Comparison of ENCODE assay signal across 12 mouse cellular contexts in the genomic region with DNA sequence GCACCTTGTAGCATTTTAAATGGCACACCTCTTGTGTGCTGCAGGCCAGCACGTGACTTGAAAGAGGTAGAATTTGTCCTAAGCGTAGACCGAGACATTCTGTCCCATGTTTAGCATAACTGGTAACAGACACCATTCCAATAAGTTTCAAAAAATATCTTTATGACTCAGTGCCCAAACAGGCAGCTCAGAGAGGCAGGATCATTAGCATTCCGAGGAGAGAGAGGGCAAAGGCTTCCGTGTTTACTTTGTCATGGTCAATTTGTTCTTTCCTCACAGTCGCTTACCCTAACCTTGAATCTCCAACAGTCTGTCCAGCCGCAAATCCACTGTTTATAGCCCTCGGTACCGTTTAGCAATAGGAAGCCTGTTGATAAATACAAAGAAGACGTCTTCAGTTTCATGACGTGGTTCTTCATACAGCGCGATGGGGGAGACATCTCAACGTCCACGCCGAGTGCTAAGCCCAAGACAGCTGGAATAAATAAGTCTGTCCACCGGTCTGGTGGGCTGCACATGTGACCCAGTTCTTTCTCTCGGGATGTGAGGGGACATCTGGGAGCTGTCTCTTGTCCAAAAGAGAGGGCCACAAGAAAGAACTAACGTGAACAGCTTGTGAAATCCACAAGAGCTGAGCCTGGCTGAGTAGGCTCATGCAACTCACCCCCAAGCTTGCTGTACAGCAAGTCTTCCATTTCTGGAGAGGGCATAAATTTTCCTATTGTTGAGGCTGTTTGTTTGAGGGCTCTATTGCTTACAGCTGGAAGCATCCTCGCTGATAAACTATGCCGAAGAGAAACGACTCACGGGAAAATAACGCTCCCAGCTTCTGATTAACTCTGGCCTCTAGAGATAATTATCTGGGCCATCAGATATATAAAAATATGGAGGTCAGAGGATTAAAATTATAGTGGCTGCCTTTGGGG. TPM values are rescaled to one million over a fixed set of nuclear protein-coding genes. Genes with fewer than 3 reads are reported as not detected.
DNase-seq lines count a peak whose midpoint lies in the region; ATAC-seq lines count a peak whose summit lies in the region.
"Had no signal": no experiment of that assay in that cellular context is flagged by ENCODE, and none has a peak within 500 bp of the region (broad histone marks: within the 10 kb centered on the region; RNA-seq: fewer than 3 reads in every experiment).

No protein-coding gene starts in this region.

- H3K4me2 ChIP-seq in hindbrain, embryonic 16.5 days (ENCODE audit: low read length), result peak overlapping the region; percentile 4; the same call in 1 of the 2 replicates
- H3K4me2 ChIP-seq in hindbrain, embryonic 12.5 days (replicated peaks), result no peak overlapping the region; the same call in 1 of the 2 replicates
- H3K4me2 ChIP-seq in neural tube, embryonic 15.5 days, result peak overlapping the region; percentile 45
- H3K4me2 ChIP-seq: liver, embryonic 13.5 days had no signal

- no peak overlapping the region for H3K27ac ChIP-seq in hindbrain, embryonic 16.5 days (ENCODE audit: low read depth, low read length)
- no peak overlapping the region for H3K27ac ChIP-seq in hindbrain, embryonic 12.5 days
- peak overlapping the region; percentile 45 for H3K27ac ChIP-seq in neural tube, embryonic 15.5 days (replicated peaks)
- H3K27ac ChIP-seq: liver, embryonic 13.5 days had no signal

- H3K9ac ChIP-seq in hindbrain, embryonic 16.5 days (ENCODE audit: low read depth, low read length), result no peak overlapping the region
- no peak overlapping the region for H3K9ac ChIP-seq in hindbrain, embryonic 12.5 days
- no peak overlapping the region for H3K9ac ChIP-seq in neural tube, embryonic 15.5 days (replicated peaks)
- H3K9ac ChIP-seq: liver, embryonic 13.5 days had no signal

- peak; percentile 34 for DNase-seq in embryo, embryonic 10 days (ENCODE audit: low spot score)
- peak; percentile 44 for DNase-seq in kidney, adult 18-20 months
- no peak for DNase-seq in cerebellum, adult 18-20 months
- DNase-seq in right cerebral cortex, postnatal 14 days, result no peak
- DNase-seq: adrenal gland, postnatal 14 days; cerebellum, postnatal 25 days; gastrocnemius, postnatal 25 days; liver, embryonic 13.5 days had no signal

- H3K4me1 ChIP-seq in hindbrain, embryonic 16.5 days (ENCODE audit: control insufficient read depth, insufficient read depth, low read depth, low read length), result no peaks in the 10 kb centered on the region
- peaks cover 5% of the 10 kb centered on the region for H3K4me1 ChIP-seq in hindbrain, embryonic 12.5 days
- H3K4me1 ChIP-seq in neural tube, embryonic 15.5 days, result peaks cover 10% of the 10 kb centered on the region

- H3K9me3 ChIP-seq in hindbrain, embryonic 16.5 days (ENCODE audit: control insufficient read depth, low read length), result no peaks in the 10 kb centered on the region
- no peaks in the 10 kb centered on the region for H3K9me3 ChIP-seq in hindbrain, embryonic 12.5 days (replicated peaks)
- no peaks in the 10 kb centered on the region for H3K9me3 ChIP-seq in neural tube, embryonic 15.5 days (replicated peaks)
- H3K9me3 ChIP-seq: liver, embryonic 13.5 days had no signal

- WGBS in hindbrain, embryonic 16.5 days, result 57% methylated on average over 24 of the region's 24 CpGs
- 63% methylated on average over 24 of the region's 24 CpGs for WGBS in hindbrain, embryonic 12.5 days
- 30% methylated on average over 24 of the region's 24 CpGs for WGBS in neural tube, embryonic 15.5 days

- H3K36me3 ChIP-seq in hindbrain, embryonic 16.5 days (ENCODE audit: control insufficient read depth, insufficient read depth, low read length), result no peaks in the 10 kb centered on the region
- H3K36me3 ChIP-seq in hindbrain, embryonic 12.5 days, result no peaks in the 10 kb centered on the region
- H3K36me3 ChIP-seq in neural tube, embryonic 15.5 days, result no peaks in the 10 kb centered on the region
- H3K36me3 ChIP-seq: liver, embryonic 13.5 days had no signal

- no peak overlapping the region for H3K4me3 ChIP-seq in hindbrain, embryonic 16.5 days (ENCODE audit: low read length)
- H3K4me3 ChIP-seq in hindbrain, embryonic 12.5 days, result no peak overlapping the region
- H3K4me3 ChIP-seq in neural tube, embryonic 15.5 days (replicated peaks), result no peak overlapping the region; the same call in 1 of the 2 replicates
- H3K4me3 ChIP-seq: liver, embryonic 13.5 days had no signal

- no peak for ATAC-seq in hindbrain, embryonic 16.5 days
- no peak for ATAC-seq in hindbrain, embryonic 12.5 days (ENCODE audit: low FRiP score)
- ATAC-seq in neural tube, embryonic 15.5 days (ENCODE audit: low FRiP score), result no peak
- ATAC-seq in granulocyte monocyte progenitor cell, adult 5-6 weeks (replicated peaks; ENCODE audit: poor library complexity, severe bottlenecking), result no peak

- no peaks in the 10 kb centered on the region for H3K27me3 ChIP-seq in hindbrain, embryonic 16.5 days (replicated peaks; ENCODE audit: control insufficient read depth, insufficient read depth, low read length)
- H3K27me3 ChIP-seq in hindbrain, embryonic 12.5 days, result no peaks in the 10 kb centered on the region
- H3K27me3 ChIP-seq in neural tube, embryonic 15.5 days (replicated peaks), result no peaks in the 10 kb centered on the region
- H3K27me3 ChIP-seq: liver, embryonic 13.5 days had no signal

RNA-seq across cellular contexts. Expression of a gene that starts 47.7 kb away (rescaled TPM):
- polyA plus RNA-seq in hindbrain, embryonic 16.5 days (2015; fragmentation: Nextera tagmentation; extraction: Ambion mirVana), result 98.8 and 112 TPM in 2 replicates
- polyA plus RNA-seq in hindbrain, embryonic 12.5 days (2016; fragmentation: Nextera tagmentation; extraction: Ambion mirVana), result 130 and 142 TPM in 2 replicates
- polyA plus RNA-seq in neural tube, embryonic 15.5 days (2015; fragmentation: Nextera tagmentation; extraction: Ambion mirVana), result 91.6 and 95.0 TPM in 2 replicates
- total RNA-seq in granulocyte monocyte progenitor cell, adult 5-6 weeks (2014; fragmentation: Nextera tagmentation), result 64.4 and 68.5 TPM in 2 replicates
- total RNA-seq in granulocyte monocyte progenitor cell, adult 5-6 weeks (2017), result 59.0 and 67.4 TPM in 2 replicates

Comparison
In these comparisons a context has a peak if more than half of its experiments do, and no peak if none do; other contexts are left out.
1. DNase-seq: peak in embryo, embryonic 10 days (single experiment) and kidney, adult 18-20 months (single experiment); none in cerebellum, adult 18-20 months (0 of 2) and right cerebral cortex, postnatal 14 days (single experiment).